Mouse (Mus musculus): Measurements from ENCODE around the gene Itpripl1. TPM values are rescaled to one million over a fixed set of nuclear protein-coding genes. Genes with fewer than 3 reads are reported as not detected.
"Not testable (repeated sequence)": the region's sequence is repeated elsewhere in the genome, so short reads cannot be mapped to it uniquely, and the experiment has no call there.

Itpripl1 gene
- polyA plus RNA-seq, 1 experiment, result 11.0 TPM

- Histone ChIP-seq H3K4me3 (ENCODE audit: insufficient read depth, low read length) (no peak overlapping the region), H3K27ac (ENCODE audit: insufficient read depth, low read length) (no peak overlapping the region), H3K4me1 (ENCODE audit: control insufficient read depth, insufficient read depth, low read length) (no peaks in the 10 kb centered on the region)
- TF ChIP-seq POLR2A (IDR thresholded peaks at IDR 0.05; ENCODE audit: low read depth, low read length), result no peak
- no peak for TF ChIP-seq CTCF (IDR thresholded peaks at IDR 0.05; ENCODE audit: borderline replicate concordance, insufficient read depth, low read length)
Observed at GRCm38 (mm10) chr2:127121591-127122235, 21.5 kb downstream of the Itpripl1 start.

GRCm38 (mm10) chr2:127108986-127109385 is 34.3 kb downstream of the Itpripl1 start:
- TF ChIP-seq CTCF (IDR thresholded peaks at IDR 0.05; ENCODE audit: borderline replicate concordance, insufficient read depth, low read length) (no peak), POLR2A (IDR thresholded peaks at IDR 0.05; ENCODE audit: low read depth, low read length) (no peak)
- no peaks in the 10 kb centered on the region for H3K4me1 ChIP-seq (ENCODE audit: control insufficient read depth, insufficient read depth, low read length)
- no peak overlapping the region for H3K27ac ChIP-seq (ENCODE audit: insufficient read depth, low read length)
- no peak overlapping the region for H3K4me3 ChIP-seq (ENCODE audit: insufficient read depth, low read length)

GRCm38 (mm10) chr2:127092000-127092399 is 51.2 kb downstream of the Itpripl1 start:
- Histone ChIP-seq H3K27ac (ENCODE audit: insufficient read depth, low read length) (no peak overlapping the region), H3K4me3 (ENCODE audit: insufficient read depth, low read length) (no peak overlapping the region), H3K4me1 (ENCODE audit: control insufficient read depth, insufficient read depth, low read length) (no peaks in the 10 kb centered on the region)
- TF ChIP-seq POLR2A (IDR thresholded peaks at IDR 0.05; ENCODE audit: low read depth, low read length), result no peak

DNA sequence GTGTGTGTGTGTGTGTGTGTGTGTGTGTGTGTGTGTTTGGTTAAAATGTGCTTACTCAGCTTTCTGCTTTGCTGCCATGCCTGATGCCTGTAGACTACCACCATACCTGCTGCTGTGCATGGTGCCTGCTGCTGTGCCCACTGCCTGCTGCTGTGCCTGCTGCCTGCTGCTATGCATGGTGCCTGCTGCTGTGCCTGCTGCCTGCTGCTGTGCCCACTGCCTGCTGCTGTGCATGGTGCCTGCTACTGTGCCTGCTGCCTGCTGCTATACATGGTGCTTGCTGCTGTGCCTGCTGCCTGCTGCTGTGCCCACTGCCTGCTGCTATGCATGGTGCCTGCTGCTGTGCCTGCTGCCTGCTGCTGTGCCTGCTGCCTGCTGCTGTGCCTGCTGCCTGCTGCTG is 53.1 kb downstream of the Itpripl1 start:
- not testable (repeated sequence) for H3K4me1 ChIP-seq (ENCODE audit: control insufficient read depth, insufficient read depth, low read length); H3K27ac ChIP-seq (ENCODE audit: insufficient read depth, low read length); H3K4me3 ChIP-seq (ENCODE audit: insufficient read depth, low read length)

Other genes with a start within 250 kb of the Itpripl1 start
- gene Sppl2a, start 210.2 kb downstream of the Itpripl1 start, polyA plus RNA-seq (2011; ENCODE audit: insufficient read length, low read depth, missing spikeins), result 85.4 and 88.5 TPM in 2 replicates
- gene Ap4e1, start 134.7 kb downstream of the Itpripl1 start, polyA plus RNA-seq (2011; ENCODE audit: insufficient read length, low read depth, missing spikeins), result 16.0 and 16.9 TPM in 2 replicates
- gene Blvra, start 72.8 kb downstream of the Itpripl1 start, polyA plus RNA-seq (2011; ENCODE audit: insufficient read length, low read depth, missing spikeins), result 26.6 and 27.7 TPM in 2 replicates
- gene Ncaph, start 9.5 kb downstream of the Itpripl1 start, polyA plus RNA-seq (2011; ENCODE audit: insufficient read length, low read depth, missing spikeins), result 25.7 and 38.2 TPM in 2 replicates
- gene 1810024B03Rik, start 64.8 kb upstream of the Itpripl1 start, polyA plus RNA-seq (2011; ENCODE audit: insufficient read length, low read depth, missing spikeins), result 1.1 and 1.5 TPM in 2 replicates
- gene Snrnp200, start 64.9 kb upstream of the Itpripl1 start, polyA plus RNA-seq (2011; ENCODE audit: insufficient read length, low read depth, missing spikeins), result 62.4 and 63.6 TPM in 2 replicates
- gene Ciao1, start 104.4 kb upstream of the Itpripl1 start, polyA plus RNA-seq (2011; ENCODE audit: insufficient read length, low read depth, missing spikeins), result 23.1 and 28.8 TPM in 2 replicates
- gene Tmem127, start 104.5 kb upstream of the Itpripl1 start, polyA plus RNA-seq (2011; ENCODE audit: insufficient read length, low read depth, missing spikeins), result 59.2 and 61.2 TPM in 2 replicates
- gene Stard7, start 126.8 kb upstream of the Itpripl1 start, polyA plus RNA-seq (2011; ENCODE audit: insufficient read length, low read depth, missing spikeins), result 36.3 and 44.7 TPM in 2 replicates
- gene Dusp2, start 192.7 kb upstream of the Itpripl1 start, polyA plus RNA-seq (2011; ENCODE audit: insufficient read length, low read depth, missing spikeins), result not detected in 2 replicates
- not detected in 2 replicates for gene Astl, start 195.2 kb upstream of the Itpripl1 start, polyA plus RNA-seq (2011; ENCODE audit: insufficient read length, low read depth, missing spikeins)
- not detected in 2 replicates for gene Adra2b, start 219.8 kb upstream of the Itpripl1 start, polyA plus RNA-seq (2011; ENCODE audit: insufficient read length, low read depth, missing spikeins)